Mouse (Mus musculus): ENCODE data around the gene Car5a. TPM values are rescaled to one million over a fixed set of nuclear protein-coding genes. Genes with fewer than 3 reads are reported as not detected.
A peak's percentile ranks its signal among the peaks of the same experiment; 100 is the strongest.

Car5a gene
- polyA plus RNA-seq, 2 experiments: 0.87 to 1.3 TPM

DNA sequence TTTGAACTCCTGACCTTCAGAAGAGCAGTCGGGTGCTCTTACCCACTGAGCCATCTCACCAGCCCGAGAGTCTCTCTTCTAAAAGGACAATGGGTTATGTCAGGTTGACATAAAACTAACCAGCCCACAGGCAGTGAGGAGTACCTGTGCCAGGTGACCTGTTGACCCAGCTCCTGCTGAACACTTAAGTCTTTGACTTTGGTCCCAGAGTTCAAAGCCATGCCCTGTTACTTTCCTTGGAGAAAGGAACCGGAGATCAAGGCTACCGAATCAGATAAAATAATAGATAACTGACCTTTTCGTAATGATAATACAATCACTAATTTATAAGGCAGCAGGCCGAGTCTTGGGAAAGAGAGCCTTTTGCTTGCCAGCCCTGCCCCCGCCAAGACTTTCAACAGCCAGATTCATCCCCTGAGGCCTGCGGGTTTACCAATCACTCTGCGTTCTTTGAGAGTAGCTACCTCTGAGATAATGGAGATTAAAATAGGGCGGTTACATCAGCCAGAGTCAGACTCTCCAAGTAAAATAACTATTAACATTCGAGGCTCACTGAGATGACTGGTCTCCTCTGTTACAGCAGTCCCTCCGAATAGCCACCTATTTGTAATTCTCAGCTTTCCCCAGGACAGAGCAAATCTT is 12.6 kb downstream of the Car5a start:
- H3K9me3 ChIP-seq (ENCODE audit: control insufficient read depth, low read length): no peaks in the 10 kb centered on the region
- H3K9ac ChIP-seq (replicated peaks): no peak overlapping the region
- no peaks in the 10 kb centered on the region for H3K4me1 ChIP-seq (replicated peaks; ENCODE audit: control insufficient read depth in 2 of 2, insufficient read depth in 2 of 2, low read length in 1 of 2)
- no peak for DNase-seq (ENCODE audit: low read depth in 3 of 3, low spot score in 3 of 3)
- H3K4me3 ChIP-seq (ENCODE audit: insufficient read depth in 1 of 2, low read depth in 2 of 2, low read length in 2 of 2): no peak overlapping the region
- no peak for ATAC-seq (ENCODE audit: insufficient read depth)
- H3K27ac ChIP-seq: no peak overlapping the region
- 64% methylated on average over 12 of the region's 12 CpGs for WGBS (ENCODE audit: insufficient replicate concordance)
- no peak for TF ChIP-seq CTCF (IDR thresholded peaks at IDR 0.05; ENCODE audit: low read depth)
- no peak for TF ChIP-seq EP300 (IDR thresholded peaks at IDR 0.05; ENCODE audit: low read depth)
- H3K27me3 ChIP-seq (ENCODE audit: control insufficient read depth, insufficient read depth, low read length): no peaks in the 10 kb centered on the region
- no peaks in the 10 kb centered on the region for H3K36me3 ChIP-seq (replicated peaks; ENCODE audit: control insufficient read depth, insufficient read depth, low read depth)
- H3K4me2 ChIP-seq (ENCODE audit: low read depth): no peak overlapping the region

DNA sequence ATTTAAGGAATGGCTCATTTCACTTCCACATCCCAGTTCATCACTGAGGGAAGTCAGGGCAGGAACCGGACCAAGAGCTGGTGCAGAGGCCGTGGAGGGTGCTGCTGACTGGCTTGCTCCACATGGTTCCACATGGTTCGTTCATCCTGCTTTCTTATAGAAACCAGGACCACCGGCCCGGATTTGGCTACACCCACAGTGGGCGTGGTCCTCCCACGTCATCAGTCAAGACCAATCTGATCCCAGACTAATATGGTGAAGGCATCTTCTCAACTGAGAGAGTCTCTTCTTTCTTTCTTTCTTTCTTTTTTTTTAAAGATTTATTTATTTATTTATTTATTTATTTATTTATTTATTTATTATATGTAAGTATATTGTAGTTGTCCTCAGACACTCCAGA is 13.1 kb downstream of the Car5a start:
- Histone ChIP-seq H3K36me3 (replicated peaks; ENCODE audit: control insufficient read depth, insufficient read depth, low read depth) (no peaks in the 10 kb centered on the region), H3K4me3 (ENCODE audit: insufficient read depth in 1 of 2, low read depth in 2 of 2, low read length in 2 of 2) (no peak overlapping the region), H3K9me3 (ENCODE audit: control insufficient read depth, low read length) (no peaks in the 10 kb centered on the region), H3K9ac (replicated peaks) (no peak overlapping the region), H3K27ac (no peak overlapping the region), H3K27me3 (ENCODE audit: control insufficient read depth, insufficient read depth, low read length) (no peaks in the 10 kb centered on the region), H3K4me2 (ENCODE audit: low read depth) (no peak overlapping the region), H3K4me1 (replicated peaks; ENCODE audit: control insufficient read depth in 2 of 2, insufficient read depth in 2 of 2, low read length in 1 of 2) (no peaks in the 10 kb centered on the region)
- DNase-seq (ENCODE audit: low read depth in 3 of 3, low spot score in 3 of 3): no peak
- no peak for ATAC-seq (ENCODE audit: insufficient read depth)
- 55% methylated on average over 7 of the region's 7 CpGs for WGBS (ENCODE audit: insufficient replicate concordance)
- no peak for TF ChIP-seq CTCF (IDR thresholded peaks at IDR 0.05; ENCODE audit: low read depth)
- TF ChIP-seq EP300 (IDR thresholded peaks at IDR 0.05; ENCODE audit: low read depth): no peak

DNA sequence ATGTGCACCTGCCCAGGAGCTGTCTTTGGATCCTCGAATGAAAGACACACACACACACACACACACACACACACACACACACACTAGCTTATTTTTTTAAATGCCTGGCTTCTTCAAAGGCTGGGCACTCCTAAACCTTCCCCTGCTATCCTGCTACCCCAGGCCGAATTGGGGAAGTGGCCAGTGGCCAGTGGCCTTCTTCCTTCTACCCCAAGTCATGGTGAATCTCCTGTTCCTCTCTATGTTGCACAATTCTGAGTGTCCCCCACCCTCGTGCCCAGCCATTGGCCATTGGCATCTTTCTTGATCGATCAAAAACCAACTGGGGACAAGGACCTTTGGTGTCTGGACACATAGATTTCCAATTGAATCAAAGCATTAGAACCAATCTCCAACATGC is 14.7 kb downstream of the Car5a start:
- Histone ChIP-seq H3K9ac (replicated peaks) (no peak overlapping the region), H3K36me3 (replicated peaks; ENCODE audit: control insufficient read depth, insufficient read depth, low read depth) (no peaks in the 10 kb centered on the region), H3K4me2 (ENCODE audit: low read depth) (no peak overlapping the region), H3K27ac (no peak overlapping the region), H3K4me3 (ENCODE audit: insufficient read depth in 1 of 2, low read depth in 2 of 2, low read length in 2 of 2) (no peak overlapping the region), H3K4me1 (replicated peaks; ENCODE audit: control insufficient read depth in 2 of 2, insufficient read depth in 2 of 2, low read length in 1 of 2) (no peaks in the 10 kb centered on the region), H3K9me3 (ENCODE audit: control insufficient read depth, low read length) (no peaks in the 10 kb centered on the region), H3K27me3 (ENCODE audit: control insufficient read depth, insufficient read depth, low read length) (no peaks in the 10 kb centered on the region)
- TF ChIP-seq EP300 (IDR thresholded peaks at IDR 0.05; ENCODE audit: low read depth) (no peak), CTCF (IDR thresholded peaks at IDR 0.05; ENCODE audit: low read depth) (no peak)
- no peak for DNase-seq (ENCODE audit: low read depth in 3 of 3, low spot score in 3 of 3)
- WGBS (ENCODE audit: insufficient replicate concordance): 49% methylated on average over 4 of the region's 4 CpGs
- no peak for ATAC-seq (ENCODE audit: insufficient read depth)

DNA sequence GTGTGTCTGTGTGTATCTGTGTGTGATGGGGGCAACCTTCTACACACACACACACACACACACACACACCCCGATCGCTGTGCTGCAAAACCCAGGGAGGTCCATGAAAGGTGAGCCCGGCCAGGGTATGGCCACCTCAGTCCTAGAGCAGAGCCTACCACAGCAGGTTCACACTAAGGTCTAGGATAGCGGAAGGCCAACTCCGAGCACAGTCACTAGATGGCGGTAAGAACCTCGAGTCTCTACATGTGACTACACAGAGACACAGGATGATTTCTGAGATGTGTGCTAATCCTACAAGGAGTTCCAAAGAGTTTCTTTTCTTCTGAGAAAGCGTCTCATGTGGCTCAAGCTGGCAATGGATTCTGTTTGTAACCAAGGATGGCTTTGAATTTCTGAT is 17.4 kb downstream of the Car5a start:
- DNase-seq (ENCODE audit: low read depth in 3 of 3, low spot score in 3 of 3) (no peak), ATAC-seq (ENCODE audit: insufficient read depth) (peak; percentile 45; the same call in 1 of the 2 replicates)
- no peak overlapping the region for H3K4me3 ChIP-seq (ENCODE audit: insufficient read depth in 1 of 2, low read depth in 2 of 2, low read length in 2 of 2)
- no peaks in the 10 kb centered on the region for H3K4me1 ChIP-seq (replicated peaks; ENCODE audit: control insufficient read depth in 2 of 2, insufficient read depth in 2 of 2, low read length in 1 of 2)
- H3K36me3 ChIP-seq (replicated peaks; ENCODE audit: control insufficient read depth, insufficient read depth, low read depth): no peaks in the 10 kb centered on the region
- H3K4me2 ChIP-seq (ENCODE audit: low read depth): no peak overlapping the region
- H3K27me3 ChIP-seq (ENCODE audit: control insufficient read depth, insufficient read depth, low read length): no peaks in the 10 kb centered on the region
- 29% methylated on average over 8 of the region's 8 CpGs for WGBS (ENCODE audit: insufficient replicate concordance)
- H3K9me3 ChIP-seq (ENCODE audit: control insufficient read depth, low read length): no peaks in the 10 kb centered on the region
- TF ChIP-seq EP300 (IDR thresholded peaks at IDR 0.05; ENCODE audit: low read depth) (no peak), CTCF (IDR thresholded peaks at IDR 0.05; ENCODE audit: low read depth) (peak; percentile 73)
- no peak overlapping the region for H3K9ac ChIP-seq (replicated peaks)
- no peak overlapping the region for H3K27ac ChIP-seq

DNA sequence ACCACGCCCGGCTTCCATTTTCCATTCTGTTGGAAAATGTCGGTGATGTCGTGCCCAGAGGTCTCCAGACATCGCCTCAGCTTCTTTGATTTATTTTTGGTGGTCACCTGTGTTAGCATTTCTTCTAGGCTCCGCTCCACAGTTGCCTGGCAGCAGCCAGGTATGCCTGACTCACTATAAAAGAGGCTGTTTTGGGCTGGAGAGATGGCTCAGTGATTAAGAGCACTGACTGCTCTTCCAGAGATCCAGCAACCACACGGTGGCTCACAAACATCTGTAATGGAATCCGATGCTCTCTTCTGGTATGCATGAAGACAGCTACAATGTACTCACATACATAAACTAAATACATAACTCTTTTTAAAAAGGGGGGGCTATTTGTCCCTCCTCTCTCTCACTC is 18.4 kb downstream of the Car5a start:
- Histone ChIP-seq H3K4me1 (replicated peaks; ENCODE audit: control insufficient read depth in 2 of 2, insufficient read depth in 2 of 2, low read length in 1 of 2) (no peaks in the 10 kb centered on the region), H3K27me3 (ENCODE audit: control insufficient read depth, insufficient read depth, low read length) (no peaks in the 10 kb centered on the region), H3K36me3 (replicated peaks; ENCODE audit: control insufficient read depth, insufficient read depth, low read depth) (no peaks in the 10 kb centered on the region), H3K4me3 (ENCODE audit: insufficient read depth in 1 of 2, low read depth in 2 of 2, low read length in 2 of 2) (no peak overlapping the region), H3K9me3 (ENCODE audit: control insufficient read depth, low read length) (no peaks in the 10 kb centered on the region), H3K4me2 (ENCODE audit: low read depth) (no peak overlapping the region), H3K9ac (replicated peaks) (no peak overlapping the region), H3K27ac (no peak overlapping the region)
- WGBS (ENCODE audit: insufficient replicate concordance): 49% methylated on average over 8 of the region's 8 CpGs
- TF ChIP-seq EP300 (IDR thresholded peaks at IDR 0.05; ENCODE audit: low read depth) (no peak), CTCF (IDR thresholded peaks at IDR 0.05; ENCODE audit: low read depth) (no peak)
- ATAC-seq (ENCODE audit: insufficient read depth) (no peak), DNase-seq (ENCODE audit: low read depth in 3 of 3, low spot score in 3 of 3) (no peak)
